Mouse (Mus musculus) thymus, adult 2 months (tissue): ENCODE measurements at regions not wholly inside any gene's neighbourhood (a gene's known extent, or its start where the extent isn't known, plus 50 kb on each side); places are given as distances from the start of the nearest gene placed in this dataset.

ENCODE experiments used
- CTCF ChIP-seq: fragments of 200-500 bp; IDR thresholded peaks from 2 replicates; pipeline ENCODE4 v1.5.1; 2012; ENCODE audit warnings: mild to moderate bottlenecking, control low read depth, low read length, moderate library complexity, borderline replicate concordance; ENCODE audit not compliant: control insufficient read depth, poor library complexity, insufficient read depth; ENCODE audit errors: extremely low read depth
- POLR2A ChIP-seq: fragments of 200-500 bp; IDR thresholded peaks from 2 replicates; pipeline ENCODE4 v1.6.1; 2012; ENCODE audit warnings: mild to moderate bottlenecking, low read length, control low read depth, moderate library complexity; ENCODE audit not compliant: control insufficient read depth, poor library complexity, insufficient read depth; ENCODE audit errors: extremely low read depth

DNA sequence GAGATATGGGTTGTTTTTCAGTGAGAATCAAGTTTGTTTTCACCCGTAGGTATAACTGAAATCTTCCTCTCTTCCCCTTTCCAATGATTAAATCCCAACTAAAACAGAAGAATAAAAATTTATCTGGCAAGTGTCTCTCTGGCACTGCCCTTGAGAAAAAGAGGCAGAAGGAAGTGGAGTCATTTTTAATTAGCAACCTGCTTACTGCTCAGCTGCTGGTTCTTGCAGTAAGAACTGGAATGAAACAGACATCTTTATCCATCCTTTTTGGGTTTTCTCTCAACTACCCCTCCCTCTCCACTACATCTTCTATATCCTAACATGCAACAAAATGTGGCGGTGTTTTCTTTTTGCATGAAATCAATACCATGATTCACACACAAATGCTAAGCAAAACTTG is 302.4 kb upstream of the Plxna2 start:
- no peak for TF ChIP-seq CTCF
- no peak for TF ChIP-seq POLR2A
